Mouse (Mus musculus): Measurements from ENCODE around the gene Cacfd1.

- TF ChIP-seq CTCF (IDR thresholded peaks at IDR 0.05; ENCODE audit: borderline replicate concordance, extremely low read depth, insufficient read depth, insufficient read length) (no peak), POLR2A (IDR thresholded peaks at IDR 0.05; ENCODE audit: borderline replicate concordance, extremely low read depth, insufficient read depth, insufficient read length, poor library complexity, severe bottlenecking) (no peak)
Measured at GRCm38 (mm10) chr2:27028437-27029015, 18.8 kb downstream of the Cacfd1 start.
